Mouse (Mus musculus) liver, adult 2 months (tissue): ENCODE data around the gene Urb2.

Source experiments
- CTCF ChIP-seq: fragments of 200-500 bp; IDR thresholded peaks from 2 replicates; pipeline ENCODE4 v1.5.1; 2011; ENCODE audit warnings: low read depth, low read length, control low read depth
- POLR2A ChIP-seq: fragments of 200-500 bp; IDR thresholded peaks from 2 replicates; pipeline ENCODE4 v1.6.1; 2011; ENCODE audit warnings: low read length, control low read depth; ENCODE audit not compliant: insufficient read depth; ENCODE audit errors: extremely low read depth

DNA sequence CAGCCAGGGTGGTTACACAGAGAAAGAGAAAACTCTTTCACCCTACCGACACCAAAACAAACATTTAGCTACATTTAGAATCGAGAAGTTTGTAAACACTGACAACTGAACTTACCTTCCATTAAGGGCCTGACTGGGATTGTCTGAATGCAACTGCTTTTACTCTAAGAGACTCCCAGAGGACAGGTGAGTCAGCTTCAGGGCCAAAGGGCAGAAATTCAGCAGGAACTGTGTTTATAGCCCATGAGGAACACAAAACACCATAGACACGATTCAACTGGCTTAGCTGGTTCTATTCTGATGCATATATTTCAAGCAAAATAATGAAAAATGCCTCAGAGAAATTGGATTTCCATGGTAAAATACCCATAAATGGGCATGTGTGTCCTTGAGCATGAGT lies 6.6 kb upstream of the Urb2 start:
- no peak for TF ChIP-seq CTCF
- TF ChIP-seq POLR2A = no peak
